Mouse (Mus musculus) heart, adult 11 months (tissue): ENCODE measurements at regions not wholly inside any gene's neighbourhood (a gene's known extent, or its start where the extent isn't known, plus 50 kb on each side); places are given as distances from the start of the nearest gene placed in this dataset.

ENCODE experiments used
- DNase-seq: peaks from one replicate; pipeline ENCODE4 v3.0.0; 2022

- peak; percentile 30 for DNase-seq
These were observed 121.9 kb upstream of the Pja1 start for GRCm38 (mm10) chrX:99592980-99593379.

- DNase-seq = no peak
These were observed 116.2 kb upstream of the Pja1 start for GRCm38 (mm10) chrX:99587284-99587683.

- no peak for DNase-seq
These were observed 115.2 kb upstream of the Pja1 start for GRCm38 (mm10) chrX:99586282-99586681.

- no peak for DNase-seq
These were observed 114.6 kb upstream of the Pja1 start for GRCm38 (mm10) chrX:99585703-99586102.

GRCm38 (mm10) chrX:99582611-99583010 is 111.5 kb upstream of the Pja1 start:
- DNase-seq = no peak

- DNase-seq = no peak
These were observed 110.8 kb upstream of the Pja1 start for GRCm38 (mm10) chrX:99581632-99582466.

GRCm38 (mm10) chrX:99579206-99579605 is 108.1 kb upstream of the Pja1 start:
- DNase-seq = no peak

DNA sequence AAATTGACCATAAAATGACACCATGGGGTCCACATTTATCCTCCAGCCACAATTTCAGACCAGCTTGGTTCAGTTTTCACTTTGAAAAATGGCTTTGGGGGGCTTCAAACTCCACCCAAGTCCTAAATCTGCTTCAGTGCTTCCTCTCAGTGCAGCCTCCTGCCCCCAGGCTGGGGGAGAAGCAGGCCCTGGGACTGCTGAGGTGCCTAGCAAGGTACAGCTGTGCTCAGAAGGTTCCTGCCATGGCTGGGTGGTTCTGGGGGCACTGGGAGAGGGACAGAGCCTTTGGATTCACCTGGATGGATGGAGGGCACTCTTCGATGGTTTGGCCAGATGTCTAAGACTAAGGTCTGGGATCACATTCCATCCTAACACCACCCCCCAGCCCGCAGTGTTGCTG is 107.7 kb upstream of the Pja1 start:
- DNase-seq = no peak

DNA sequence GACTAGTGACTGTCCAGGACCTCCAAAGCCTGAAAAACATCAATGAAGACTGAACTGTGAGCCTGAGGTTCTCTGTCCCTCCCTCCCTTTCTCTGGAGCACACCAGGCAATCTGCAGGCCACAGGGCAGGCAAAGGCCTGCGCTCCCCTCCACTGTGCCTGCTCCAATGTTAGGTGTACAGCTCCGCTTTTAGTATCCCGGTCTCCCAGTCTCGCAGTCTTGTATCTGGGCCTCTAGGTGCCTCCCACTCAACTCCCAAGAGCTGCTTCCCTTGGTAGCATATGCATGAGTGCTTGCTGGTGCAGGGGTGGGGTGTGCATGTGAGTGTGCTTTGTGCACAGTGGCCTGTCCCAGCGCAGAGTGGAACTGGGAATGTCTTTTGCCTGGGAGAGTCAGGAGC is 104.0 kb upstream of the Pja1 start:
- no peak for DNase-seq

DNA sequence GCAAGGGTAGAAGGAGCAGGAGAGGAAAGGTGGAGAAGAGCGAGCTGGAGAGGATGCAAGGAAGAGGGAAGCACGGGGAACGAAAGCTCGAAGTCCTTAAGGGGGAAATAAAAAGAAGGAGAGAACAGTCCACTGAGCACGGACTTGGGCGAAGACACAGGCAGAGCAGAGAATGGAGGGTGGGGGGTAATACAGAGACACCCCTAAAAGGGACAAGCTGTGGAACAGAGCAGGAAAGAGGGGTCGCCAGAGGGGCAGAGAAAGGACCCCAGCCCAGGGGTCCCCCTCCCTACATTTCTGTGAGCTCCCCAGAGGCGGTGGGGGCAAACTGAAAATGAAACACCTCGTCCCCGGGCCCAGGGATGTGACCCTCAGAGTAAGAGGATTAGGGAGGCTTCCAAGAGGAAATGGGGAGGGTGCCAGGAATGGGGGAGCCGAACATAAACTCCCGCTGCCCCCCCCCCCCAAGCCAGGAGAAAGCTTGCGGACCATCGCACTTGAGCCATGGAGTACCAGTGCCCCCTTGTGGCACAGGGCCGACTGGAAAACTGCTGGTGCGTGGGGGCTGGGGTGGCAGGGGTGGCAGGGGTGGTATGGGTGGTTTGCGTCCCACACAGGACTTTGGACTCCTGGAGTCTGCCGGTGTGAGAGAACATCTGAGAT is 103.5 kb upstream of the Pja1 start:
- peak; percentile 89 for DNase-seq

- no peak for DNase-seq
These were observed 99.1 kb upstream of the Pja1 start for GRCm38 (mm10) chrX:99570161-99570560.

GRCm38 (mm10) chrX:99568244-99568643 is 97.2 kb upstream of the Pja1 start:
- DNase-seq = no peak

- no peak for DNase-seq
These were observed 96.5 kb upstream of the Pja1 start for GRCm38 (mm10) chrX:99567367-99568164.

- no peak for DNase-seq
These were observed 90.9 kb upstream of the Pja1 start for GRCm38 (mm10) chrX:99561995-99562394.

DNA sequence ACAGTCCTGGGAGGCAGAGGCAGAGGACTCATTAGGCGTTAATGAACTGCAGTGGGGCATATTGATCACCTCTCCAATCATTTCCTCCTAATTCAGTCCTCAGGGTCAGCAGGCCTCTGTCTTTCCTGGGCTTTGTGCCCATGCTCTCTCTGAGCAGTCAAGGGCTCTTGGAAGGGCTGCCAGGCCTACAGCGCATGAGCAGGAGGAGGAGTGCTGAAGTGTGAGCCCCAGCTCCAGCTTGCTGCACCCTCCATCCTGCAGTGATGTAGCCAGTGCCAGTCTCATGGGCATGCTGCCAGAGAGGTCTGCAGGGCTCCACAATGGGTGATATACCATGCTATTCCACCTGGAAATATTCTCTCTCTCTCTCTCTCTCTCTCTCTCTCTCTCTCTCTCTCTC is 89.6 kb upstream of the Pja1 start:
- DNase-seq = no peak

DNA sequence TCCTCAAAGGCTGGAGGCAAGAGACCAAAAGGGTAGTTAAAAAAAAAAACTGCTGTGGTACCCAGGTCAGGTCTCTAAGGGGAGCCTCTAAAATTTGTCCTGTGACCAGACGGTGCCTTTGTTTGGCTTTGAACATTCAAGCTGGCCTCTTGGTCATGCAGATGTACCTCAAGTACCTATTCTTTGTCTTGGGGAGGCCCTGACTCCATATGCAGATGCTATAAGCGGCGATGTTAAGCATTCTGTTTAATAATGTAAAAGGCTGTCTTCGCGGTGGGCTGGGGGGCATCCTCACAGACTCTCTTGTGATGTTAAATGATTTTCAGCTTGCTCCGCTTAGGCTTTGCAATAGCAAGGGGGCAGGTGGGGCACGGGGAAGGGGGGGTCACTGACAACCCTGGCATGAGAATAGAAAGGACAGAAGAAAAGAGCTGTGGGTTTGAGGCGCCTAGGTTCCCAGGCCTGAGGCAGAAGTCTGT is 85.8 kb upstream of the Pja1 start:
- no peak for DNase-seq

DNA sequence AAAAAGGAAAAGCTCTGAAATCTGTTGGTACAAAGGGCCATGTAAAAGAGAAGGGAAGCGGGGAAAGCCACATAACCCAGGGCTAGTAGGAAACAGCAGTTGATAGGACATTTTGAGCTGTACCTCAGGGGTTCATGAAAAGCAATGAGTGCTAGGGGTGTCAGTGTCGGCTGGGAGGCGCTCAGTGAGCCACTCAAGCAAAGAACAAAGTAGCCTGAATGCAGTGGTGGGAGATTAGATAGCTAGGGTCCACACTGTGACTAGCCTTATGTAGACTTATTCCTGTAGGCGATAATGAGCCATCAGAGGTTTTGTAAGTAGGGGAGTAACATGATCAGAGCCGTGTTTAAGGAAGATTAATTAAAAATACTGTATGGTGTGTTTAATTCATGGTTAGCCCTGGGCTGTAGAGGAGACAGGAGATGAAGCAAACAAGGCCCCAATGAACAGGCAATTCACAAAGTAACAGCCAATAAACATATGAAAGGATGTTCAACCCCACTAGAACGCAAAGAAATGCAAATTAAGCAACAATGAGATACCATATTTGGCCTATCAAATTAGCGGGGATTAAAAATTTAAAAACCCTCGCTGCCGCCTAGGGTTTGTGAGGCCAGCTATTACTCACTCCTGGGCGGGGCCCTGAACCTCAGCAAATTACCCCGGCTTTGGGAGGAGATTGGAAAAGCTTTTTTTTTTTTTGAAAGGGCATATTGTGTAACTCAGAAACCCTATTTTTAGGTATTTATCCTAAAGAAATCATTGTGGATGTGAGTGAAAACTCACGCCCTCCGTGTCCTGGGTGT is 85.1 kb upstream of the Pja1 start:
- no peak for DNase-seq

GRCm38 (mm10) chrX:99552778-99553177 is 81.7 kb upstream of the Pja1 start:
- DNase-seq = no peak

DNA sequence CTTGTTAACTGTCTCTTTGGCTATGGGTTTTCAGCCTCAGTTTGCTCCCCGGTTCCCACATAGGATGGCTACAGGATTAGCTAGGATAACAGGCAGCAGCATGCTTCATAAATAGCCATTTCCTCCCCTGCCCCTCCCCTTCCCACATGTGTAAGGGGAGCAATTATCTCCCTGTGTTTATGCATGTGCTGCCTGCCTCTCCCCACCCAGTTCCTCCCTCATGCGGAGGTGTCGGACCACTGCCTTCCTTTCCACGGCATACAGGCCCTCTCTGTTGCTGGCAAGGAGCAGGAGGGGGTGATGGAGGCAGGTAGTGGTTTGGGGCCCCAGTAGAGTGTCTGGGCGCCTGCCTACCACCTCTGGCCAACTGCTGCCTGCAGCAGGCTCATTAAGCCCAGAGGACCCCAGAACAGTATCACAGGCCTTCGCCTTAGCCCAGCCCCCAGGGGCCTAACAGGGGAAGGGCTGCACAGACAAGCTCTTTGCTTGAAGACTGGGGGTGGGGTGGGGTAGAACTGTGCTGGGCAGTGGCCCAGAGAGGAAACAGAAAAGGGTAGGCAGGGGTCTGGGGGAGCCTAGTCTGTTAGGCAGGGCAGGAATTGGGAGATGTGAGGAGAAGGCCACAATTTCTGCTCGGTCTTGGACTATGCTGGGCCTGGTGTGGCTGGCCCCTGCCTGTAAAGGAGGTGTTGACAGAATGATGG is 79.1 kb upstream of the Pja1 start:
- no peak for DNase-seq

GRCm38 (mm10) chrX:99548284-99549019 is 77.4 kb upstream of the Pja1 start:
- DNase-seq = no peak

GRCm38 (mm10) chrX:99544410-99544809 is 73.3 kb upstream of the Pja1 start:
- DNase-seq = no peak
